Mouse (Mus musculus): ENCODE results near the gene Rbm48. TPM values are rescaled to one million over a fixed set of nuclear protein-coding genes. Genes with fewer than 3 reads are reported as not detected.
"Not testable (repeated sequence)": the region's sequence is repeated elsewhere in the genome, so short reads cannot be mapped to it uniquely, and the experiment has no call there.

Gene Rbm48
- total RNA-seq (2021), result 10 to 100 TPM; 15.0 to 16.0 TPM
- long read RNA-seq, experiment 1, transcript Rbm48-201 (5 exons, 2,368 nt), result major isoform, 7 of 8 reads
- long read RNA-seq, experiment 1, partial matches to known transcripts, result 0 of 8 reads
- long read RNA-seq, experiment 1, other reads (novel, unspliced or antisense), result 1 of 8 reads
- long read RNA-seq, experiment 2, transcript Rbm48-201 (5 exons, 2,368 nt), result major isoform, 11 of 13 reads
- long read RNA-seq, experiment 2, partial matches to known transcripts, result 1 of 13 reads
- long read RNA-seq, experiment 2, other reads (novel, unspliced or antisense), result 0 of 13 reads

DNA sequence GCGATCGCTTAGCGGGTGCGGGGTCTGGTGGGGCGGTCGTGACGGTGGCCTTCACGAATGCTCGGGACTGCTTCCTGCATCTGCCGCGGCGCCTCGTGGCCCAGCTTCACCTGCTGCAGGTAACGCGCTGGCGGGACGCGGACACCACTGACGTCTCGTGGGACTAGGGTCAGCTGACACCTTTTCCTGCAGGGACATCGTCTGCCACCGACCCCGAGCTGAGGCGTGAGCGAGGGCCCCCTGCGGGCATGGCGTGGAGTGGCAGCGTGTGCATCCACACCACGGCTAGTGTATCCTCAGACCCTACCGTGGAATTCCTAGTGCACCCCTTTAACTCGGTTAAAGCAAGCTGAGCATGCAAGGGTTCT is at the start of gene Rbm48:
Gene Rbm48 (minus strand): TSS at position 187 of the 368 bp plus-strand sequence.
- peak; percentile 36 to 72 for DNase-seq (ENCODE audit: low spot score in 2 of 2)

DNA sequence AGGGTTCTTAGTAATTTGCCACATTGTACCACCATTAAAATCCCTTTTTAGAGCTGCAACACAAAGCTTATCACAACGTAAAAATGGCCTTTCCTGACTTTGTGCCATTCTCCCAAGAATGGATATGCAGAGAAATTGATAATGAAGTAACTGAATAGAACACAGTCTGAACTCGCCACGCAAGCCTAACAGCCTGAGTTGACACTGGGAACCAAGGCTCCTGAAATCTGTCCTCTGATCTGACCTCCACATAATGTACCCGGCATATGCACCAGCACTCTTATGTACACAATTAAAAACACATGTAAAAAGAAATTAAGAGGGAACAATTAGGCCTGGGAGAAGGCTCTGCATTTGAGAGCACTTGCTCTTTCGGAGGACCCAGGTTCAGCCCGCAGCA is 48.9 kb upstream of the Rbm48 start:
- no peak for DNase-seq (ENCODE audit: low spot score in 2 of 2)

DNA sequence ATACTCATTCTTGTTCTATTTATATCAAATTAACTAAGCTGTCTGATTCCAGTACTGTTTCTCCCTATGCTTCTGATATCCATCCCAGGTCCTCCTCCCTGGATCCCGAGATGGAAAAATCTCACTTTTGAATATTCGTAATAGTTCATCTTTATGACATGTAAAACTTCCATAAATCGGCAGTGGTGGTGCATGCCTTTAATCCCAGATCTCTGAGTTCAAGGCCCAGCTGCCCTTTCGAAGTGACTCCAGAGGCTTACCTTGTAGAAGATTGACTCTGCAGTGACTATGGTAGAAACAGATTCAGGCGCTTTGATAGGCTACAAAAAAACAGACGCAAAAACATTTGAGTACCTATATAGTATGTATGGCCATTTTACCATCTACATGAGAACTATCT is 48.2 kb upstream of the Rbm48 start:
- no peak for DNase-seq (ENCODE audit: low spot score in 2 of 2)

DNA sequence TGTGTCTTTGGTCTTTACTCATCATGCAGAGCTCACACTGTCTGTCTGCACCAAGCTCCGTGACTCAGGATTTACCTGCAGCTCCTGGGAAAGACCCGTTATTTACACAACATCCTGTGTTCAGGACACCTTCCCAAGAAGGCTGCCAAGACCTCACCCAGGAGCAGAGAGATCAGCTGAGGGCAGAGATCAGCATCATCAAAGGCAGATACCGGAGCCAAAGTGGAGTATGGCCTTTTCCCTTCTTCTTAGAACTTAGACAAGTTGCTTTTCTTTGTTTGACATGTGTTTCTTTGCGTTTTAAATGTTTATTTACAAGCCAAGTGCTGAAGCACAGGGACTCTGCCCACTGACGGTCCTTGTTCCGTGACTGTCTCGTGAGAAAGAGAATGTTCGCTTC is 38.9 kb upstream of the Rbm48 start:
- DNase-seq (ENCODE audit: low spot score in 2 of 2), result no peak

DNA sequence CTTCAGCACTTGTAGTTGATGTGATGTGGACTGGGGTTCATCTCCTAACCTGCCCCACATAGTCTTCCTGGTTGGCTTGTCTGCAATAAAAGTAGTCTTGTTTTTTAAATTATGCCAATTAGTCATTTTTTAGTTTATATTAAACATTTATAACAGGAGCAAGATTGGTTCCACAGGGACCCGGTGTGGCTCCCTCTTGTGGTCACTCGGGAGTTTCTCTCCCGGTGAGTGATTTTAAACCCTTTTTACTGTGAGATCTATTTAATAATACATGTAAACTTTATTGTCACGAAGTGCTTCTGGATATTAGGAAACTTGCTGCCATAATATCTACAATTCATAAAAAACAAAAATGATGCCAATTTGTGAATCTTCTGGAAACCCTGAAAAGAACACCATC is 37.6 kb upstream of the Rbm48 start:
- DNase-seq (ENCODE audit: low spot score in 2 of 2), result no peak

DNA sequence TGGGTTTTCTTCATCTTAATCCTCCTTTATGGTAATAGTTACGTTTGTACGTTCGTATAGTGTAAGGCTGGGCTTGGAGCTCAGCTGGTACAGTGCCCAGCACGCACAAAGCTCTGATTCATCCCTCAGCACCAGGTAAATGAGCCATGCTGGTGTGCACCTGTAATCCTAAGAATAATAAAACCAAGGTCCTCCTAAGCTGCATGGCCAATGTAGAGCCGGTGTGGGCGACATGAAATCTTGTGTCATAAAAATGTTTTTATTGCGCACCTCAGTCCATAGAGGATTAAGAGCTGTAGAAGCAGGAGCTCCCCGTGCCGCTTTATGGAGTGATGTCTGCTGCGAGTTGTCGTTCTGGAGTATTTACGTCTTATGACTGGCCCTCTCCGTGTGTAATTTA is 36.9 kb upstream of the Rbm48 start:
- no peak for DNase-seq (ENCODE audit: low spot score in 2 of 2)

DNA sequence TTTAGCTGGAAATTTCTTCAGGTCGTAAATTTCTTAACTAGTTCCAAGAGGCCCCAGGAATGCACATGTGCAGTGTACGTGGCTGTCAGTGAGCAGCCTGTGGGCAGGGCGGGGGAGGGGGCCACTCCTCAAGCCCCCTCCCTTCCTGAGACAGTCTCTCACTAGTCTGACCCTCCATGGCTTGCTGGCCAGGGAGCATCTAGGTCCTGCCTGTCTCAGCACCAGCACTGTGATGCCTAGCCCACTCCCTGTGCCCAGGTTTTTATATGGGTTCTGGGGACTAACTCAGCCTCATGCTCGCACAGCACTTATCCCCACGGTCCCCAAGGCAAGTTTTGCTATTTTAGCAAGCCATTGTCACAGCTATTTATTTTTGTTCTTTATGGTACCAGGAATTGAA is 35.9 kb upstream of the Rbm48 start:
- DNase-seq (ENCODE audit: low spot score in 2 of 2), result no peak

DNA sequence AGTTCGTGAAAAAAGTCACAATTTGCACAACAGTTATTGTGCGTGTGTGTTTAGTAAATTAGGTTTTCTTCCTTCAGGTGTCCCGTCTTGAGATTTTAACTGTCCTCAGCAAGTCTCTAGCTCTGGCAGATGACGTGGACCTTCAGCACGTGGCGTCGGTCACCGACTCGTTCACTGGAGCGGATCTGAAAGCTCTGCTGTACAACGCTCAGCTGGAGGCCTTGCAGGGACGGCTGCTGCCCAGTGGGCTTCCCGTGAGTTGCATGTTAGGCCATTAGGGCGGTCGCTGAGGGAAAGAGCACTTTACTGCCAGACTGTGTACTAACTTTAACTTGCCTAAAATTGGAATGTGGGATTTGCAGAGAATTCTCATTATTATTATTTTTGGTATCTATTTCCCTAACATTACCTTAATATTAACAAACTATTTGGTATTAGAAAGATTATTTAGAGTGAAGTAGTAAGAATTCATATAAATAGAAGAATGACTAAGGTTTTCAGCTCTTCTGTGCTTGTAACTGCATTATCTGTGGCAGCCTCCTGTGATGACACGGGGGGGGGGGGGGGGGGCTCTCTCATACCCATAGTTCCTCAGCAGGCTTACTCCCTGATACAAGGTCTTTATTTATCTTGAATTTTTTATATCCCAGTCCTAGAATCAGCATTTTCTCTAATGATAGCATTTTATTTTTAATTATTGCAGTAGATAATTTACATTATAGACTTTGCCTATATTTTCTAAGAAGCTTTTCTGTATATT is 35.3 kb upstream of the Rbm48 start:
- no peak for DNase-seq (ENCODE audit: low spot score in 2 of 2)

DNA sequence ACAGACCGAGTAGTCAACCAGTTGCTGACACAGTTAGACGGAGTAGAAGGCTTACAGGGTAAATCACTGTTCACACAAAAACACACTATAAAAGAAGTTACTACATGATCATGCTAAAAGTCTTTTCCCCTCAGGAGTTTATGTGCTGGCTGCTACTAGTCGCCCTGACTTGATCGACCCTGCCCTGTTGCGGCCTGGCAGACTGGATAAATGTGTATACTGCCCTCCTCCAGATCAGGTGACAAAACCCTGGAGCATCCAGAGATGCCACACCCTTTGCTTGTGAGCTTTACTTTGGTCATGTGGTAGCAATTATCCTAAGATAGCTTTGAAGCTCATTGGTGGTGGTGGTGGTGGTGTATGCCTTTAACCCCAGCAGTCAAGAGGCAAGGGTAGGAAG is 33.7 kb upstream of the Rbm48 start:
- DNase-seq (ENCODE audit: low spot score in 2 of 2), result no peak

DNA sequence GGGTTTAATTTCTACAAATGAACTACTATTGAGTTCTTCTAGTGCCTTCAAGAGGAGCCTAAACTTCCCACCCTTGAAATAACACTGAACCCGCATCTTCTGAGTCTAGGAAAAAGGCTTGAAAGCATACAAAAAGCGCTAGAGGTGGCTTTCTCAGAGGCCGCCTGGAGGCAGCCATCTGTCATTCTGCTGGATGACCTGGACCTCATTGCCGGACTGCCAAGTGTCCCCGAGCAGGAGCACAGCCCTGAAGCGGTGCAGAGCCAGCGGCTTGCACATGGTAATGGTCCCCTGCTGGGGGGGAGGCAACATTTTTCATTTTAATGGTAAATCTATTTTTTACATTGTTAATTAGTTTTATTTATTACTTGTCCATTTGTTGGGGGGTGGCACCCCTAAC is 24.1 kb upstream of the Rbm48 start:
- DNase-seq (ENCODE audit: low spot score in 2 of 2), result no peak

DNA sequence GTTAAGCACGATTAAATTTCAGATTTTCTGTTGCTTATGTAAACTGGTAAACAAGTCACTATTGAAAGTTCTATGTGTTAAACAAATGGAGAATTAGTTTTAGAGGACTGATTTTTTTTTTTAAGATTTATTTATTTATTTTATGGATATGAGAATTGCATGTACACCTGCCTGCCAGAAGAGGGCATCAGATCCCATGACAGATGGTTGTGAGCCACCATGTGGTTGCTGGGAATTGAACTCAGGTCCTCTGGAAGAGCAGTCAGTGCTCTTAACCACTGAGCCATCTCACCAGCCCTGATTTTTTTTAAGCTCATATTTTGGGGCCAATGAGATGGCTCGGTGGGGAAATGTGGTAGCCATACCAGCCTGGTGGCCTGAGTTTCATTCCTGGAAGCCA is 15.4 kb upstream of the Rbm48 start:
- DNase-seq (ENCODE audit: low spot score in 2 of 2), result not testable (repeated sequence)

DNA sequence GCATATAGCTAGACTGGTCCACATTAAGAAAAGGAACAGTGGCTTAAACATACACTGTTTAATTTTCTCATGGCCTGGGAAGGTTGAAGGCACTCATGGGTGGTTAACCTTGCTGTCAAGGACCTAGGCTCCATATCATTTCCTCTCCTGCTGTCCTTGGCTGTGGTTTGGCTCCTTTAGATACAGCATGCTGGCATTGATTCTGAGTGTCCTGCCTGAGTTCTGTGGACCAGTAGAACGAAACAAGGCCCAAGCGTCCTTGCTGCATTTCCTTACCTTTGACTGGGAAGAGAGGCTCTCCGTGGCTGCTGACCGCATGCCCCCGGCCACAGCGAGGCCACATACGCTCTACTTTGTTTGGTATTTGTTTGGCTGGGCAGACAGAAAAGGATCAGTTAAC is 12.9 kb upstream of the Rbm48 start:
- no peak for DNase-seq (ENCODE audit: low spot score in 2 of 2)

DNA sequence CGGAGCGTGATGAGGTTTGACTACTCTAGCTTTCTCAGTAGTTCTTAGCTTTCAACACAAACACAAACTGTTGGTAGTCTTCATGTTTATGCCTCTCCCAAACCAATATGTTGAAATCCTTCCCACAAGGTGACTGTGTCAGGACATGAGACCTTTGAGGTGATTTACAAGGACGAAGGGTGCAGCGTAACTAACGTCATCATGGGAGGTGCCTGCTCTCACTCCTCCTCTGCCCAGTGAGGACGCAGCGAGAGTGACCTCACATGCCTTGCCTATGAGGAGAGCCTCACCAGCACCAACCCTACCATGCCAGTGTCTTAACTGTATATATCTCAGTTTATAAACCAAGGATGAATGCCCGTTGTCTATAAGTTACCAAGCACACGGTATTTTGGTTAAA is 10.7 kb upstream of the Rbm48 start:
- no peak for DNase-seq (ENCODE audit: low spot score in 2 of 2)

DNA sequence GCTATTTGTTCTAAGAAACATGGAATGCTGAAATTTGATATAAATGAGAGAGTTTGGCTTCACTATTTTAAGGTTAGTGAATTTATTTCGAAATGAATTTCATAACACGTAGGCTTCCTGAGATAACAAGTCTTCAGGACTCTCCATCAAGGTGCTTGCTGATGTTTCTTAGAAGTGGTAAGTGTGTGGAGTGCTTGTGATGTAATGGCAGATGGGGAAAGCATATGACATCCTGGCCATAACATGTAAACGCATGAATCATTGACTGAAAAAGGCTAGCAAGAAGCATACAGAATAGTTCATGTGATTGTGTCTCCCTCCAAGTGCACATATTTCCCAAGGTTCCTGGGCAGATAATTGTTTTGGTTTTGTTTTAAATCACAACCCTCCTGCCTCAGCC is 4.4 kb upstream of the Rbm48 start:
- DNase-seq (ENCODE audit: low spot score in 2 of 2), result no peak

DNA sequence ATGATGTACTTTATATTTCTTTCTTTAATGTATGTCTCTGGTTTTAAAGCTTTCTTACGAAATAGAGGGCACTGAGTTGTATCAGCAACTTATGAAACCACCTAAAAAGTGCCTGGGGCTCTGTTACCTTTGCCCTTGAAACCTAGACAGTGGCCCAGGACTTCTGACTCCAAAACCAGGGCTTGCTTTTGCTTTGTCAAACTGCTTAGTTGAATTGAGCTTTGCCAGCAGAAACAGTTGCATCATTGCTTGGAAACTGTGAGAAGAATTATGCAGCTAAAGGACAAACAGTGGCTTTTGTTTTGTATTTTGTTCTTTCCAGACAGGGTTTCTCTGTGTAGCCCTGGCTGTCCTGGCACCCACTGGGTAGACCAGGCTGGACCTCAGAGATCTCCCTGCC is 3.9 kb upstream of the Rbm48 start:
- DNase-seq (ENCODE audit: low spot score in 2 of 2), result no peak

DNA sequence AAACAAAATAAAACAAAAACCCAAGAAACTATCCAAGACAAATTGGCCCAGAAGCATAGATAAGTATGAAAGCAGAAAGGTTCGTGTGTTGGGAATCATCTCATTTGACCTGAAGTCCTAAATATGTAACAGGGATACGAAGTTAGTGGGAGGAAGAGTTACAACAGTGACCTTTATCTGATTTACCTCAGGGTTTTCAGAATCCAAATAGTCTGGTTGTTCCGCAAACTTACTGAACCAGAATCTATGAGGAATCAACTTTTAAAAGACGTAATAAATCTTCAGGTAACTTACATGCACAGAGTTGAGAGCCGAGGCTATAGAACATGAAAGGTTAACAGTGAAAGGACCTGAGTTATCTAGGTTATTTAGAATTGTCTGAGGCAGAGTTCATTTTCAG is 2.4 kb upstream of the Rbm48 start:
- no peak for DNase-seq (ENCODE audit: low spot score in 2 of 2)

DNA sequence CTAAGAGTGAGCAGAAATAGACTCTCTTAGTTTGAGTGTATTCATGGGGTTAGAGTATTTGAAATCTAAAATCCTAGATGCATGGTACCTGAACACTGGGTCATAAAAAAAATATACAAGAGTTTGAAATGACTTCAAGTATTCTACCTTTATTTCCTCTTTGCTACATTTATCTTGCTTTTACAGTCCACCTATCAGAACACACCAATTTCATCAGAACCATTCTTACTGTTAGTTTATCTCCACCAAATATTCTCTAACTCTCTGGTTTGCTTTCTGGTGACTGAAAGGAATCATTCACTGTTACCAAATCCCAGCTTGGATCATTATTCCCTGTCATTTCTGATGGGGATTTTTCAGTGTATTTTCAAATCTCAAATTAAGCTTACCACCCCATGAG is 786 bp upstream of the Rbm48 start:
- no peak for DNase-seq (ENCODE audit: low spot score in 2 of 2)

DNA sequence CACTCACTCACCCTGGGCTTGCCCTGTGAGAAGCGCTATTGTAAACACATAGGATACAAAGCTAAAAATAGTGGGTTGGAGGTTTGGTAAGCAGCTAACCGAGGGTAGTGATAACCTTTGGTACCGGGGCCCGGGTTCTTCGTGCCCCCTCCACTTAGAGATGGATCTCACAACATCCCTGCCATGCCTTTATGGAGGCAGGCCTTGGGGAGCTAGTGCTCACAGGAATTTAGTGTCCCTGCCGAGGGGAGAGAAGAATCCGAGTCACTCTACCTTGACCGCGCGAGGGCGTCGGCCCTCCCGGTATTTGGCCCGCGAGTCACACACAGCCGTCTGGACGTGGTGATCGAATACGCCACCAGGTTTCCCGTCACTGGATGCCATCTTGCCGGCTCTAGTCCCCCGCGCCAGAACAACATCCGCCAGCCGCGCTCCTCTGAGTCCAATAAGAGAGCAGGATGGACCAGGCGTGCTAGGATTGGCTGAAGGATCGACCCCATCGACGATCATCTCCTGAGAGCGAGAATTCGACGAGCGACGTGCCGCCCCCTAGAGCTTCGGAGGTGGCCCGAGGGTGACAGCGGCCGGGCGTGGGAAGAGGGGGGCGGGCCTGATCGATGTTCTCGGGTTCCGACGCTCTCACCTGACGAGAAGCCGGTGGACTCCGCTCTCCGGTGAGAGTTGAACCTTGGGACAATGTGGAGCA is 539 bp downstream of the Rbm48 start, which contains the start of gene Pex1:
Gene Pex1 (plus strand): TSS at position 374 of the 706 bp plus-strand sequence.
- DNase-seq (ENCODE audit: low spot score in 2 of 2), result peak; percentile 83 to 91

DNA sequence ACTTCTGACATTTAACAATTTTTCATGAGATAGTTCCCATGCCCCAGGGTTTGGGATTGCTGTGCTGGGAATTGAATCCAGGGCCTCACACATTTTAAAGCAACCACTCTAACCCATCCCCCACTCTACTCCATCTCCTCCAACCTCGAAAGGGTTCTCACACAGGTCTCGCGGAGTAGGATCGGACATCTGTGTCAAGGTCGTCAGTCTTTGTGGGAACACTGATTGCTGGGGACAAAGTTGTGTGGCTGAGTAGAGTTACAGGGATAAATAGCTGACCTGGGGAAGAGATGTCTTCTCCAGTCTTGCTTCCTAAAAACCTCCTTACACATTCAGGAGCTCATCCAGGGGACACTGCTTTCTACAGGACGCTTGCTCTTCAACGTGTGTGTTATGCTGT is 17.3 kb downstream of the Rbm48 start:
- no peak for DNase-seq (ENCODE audit: low spot score in 2 of 2)

DNA sequence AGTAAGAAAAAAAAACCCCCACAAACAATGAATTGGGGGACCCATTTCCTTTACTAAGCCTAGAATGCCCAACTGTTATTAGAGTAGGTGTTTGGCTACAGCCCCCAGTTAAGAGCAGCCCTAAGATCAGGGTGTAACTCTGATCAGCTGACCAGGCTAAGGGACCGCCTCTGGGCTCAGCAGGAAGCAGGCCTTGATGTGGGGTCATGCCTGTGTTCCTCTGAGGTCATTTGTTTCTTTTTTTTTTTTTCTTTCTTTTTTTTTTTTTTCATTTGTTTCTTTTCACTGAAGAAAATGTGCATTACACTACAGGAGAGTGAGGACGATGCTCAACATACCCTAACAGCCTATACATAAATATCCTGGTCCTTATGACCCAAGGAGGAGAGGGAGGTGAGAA is 18.4 kb downstream of the Rbm48 start:
- DNase-seq (ENCODE audit: low spot score in 2 of 2), result no peak

DNA sequence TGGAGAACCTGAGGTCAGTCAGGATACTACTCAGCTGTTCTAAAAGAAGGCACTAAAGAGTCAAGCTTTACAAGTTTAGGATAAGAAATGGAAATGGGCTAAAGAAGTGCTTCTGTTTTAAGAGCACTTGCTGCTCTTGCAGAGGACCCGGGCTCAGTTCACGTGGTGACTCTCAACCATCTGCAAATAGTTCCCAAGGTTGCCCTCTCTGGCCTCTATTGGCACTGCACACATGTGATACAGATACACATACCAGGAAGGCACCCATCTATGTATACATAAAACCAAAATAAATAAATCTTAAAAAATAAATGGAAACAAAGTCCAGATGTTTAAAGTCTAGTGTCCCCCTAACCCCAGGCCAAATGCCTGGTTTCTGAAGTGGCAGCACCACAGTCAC is 21.6 kb downstream of the Rbm48 start:
- DNase-seq (ENCODE audit: low spot score in 2 of 2), result no peak

DNA sequence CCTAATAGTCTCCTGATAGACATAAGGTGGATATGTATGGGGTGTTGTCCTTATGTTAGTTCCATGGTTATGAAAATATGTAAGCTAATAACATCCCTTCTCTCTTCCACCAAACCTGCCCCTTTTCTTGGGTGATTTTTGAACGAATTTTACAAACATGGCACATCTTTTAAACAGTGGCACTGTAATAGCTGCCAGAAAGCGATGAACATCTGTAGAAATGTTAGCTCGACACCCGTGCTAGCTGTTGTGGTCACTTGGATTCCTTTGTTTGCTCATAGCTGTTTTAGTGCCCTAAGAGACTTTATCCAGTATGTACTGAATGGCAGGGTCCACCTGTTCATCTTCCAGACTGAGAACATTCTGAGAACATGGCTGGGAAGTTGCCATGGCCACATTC is 25.1 kb downstream of the Rbm48 start, which contains the start of gene 1700109H08Rik:
Gene 1700109H08Rik (plus strand): TSS at position 301 of the 400 bp plus-strand sequence.
- DNase-seq (ENCODE audit: low spot score in 2 of 2), result no peak

Measured in adrenal gland, postnatal 4 days (tissue).